Mouse (Mus musculus): Measurements from ENCODE around the gene Rgl1. TPM values are rescaled to one million over a fixed set of nuclear protein-coding genes. Genes with fewer than 3 reads are reported as not detected.

Rgl1 gene
- total and polyA plus RNA-seq, 2 experiments, result 4.2 to 10.2 TPM

- H3K9ac ChIP-seq (ENCODE audit: low read depth, low read length), result no peak overlapping the region
- no peaks in the 10 kb centered on the region for H3K79me2 ChIP-seq (ENCODE audit: control insufficient read depth, insufficient read depth, low read length)
- no peaks in the 10 kb centered on the region for H3K27me3 ChIP-seq (ENCODE audit: control insufficient read depth, insufficient read depth, low read length)
- no peak for TF ChIP-seq CTCF (IDR thresholded peaks at IDR 0.05; ENCODE audit: low read depth, low read length)
- no peak for TF ChIP-seq POLR2A (IDR thresholded peaks at IDR 0.05; ENCODE audit: extremely low read depth, insufficient read depth, low read length)
- H3K4me3 ChIP-seq (ENCODE audit: insufficient read depth, low read depth, low read length), result no peak overlapping the region
- DNase-seq (ENCODE audit: extremely low read depth, low read depth, low spot score), result peak; percentile 59
- 46% methylated on average over 3 of the region's 3 CpGs for WGBS
- H3K4me1 ChIP-seq (ENCODE audit: control insufficient read depth, insufficient read depth, low read length), result peaks cover 4% of the 10 kb centered on the region; the same call in 1 of the 2 replicates
- no peak overlapping the region for H3K27ac ChIP-seq (replicated peaks; ENCODE audit: insufficient read depth, low read depth, low read length)
- peaks cover 3% of the 10 kb centered on the region; the same call in 1 of the 2 replicates for H3K36me3 ChIP-seq (ENCODE audit: control insufficient read depth, insufficient read depth, low read length)
Measured at GRCm38 (mm10) chr1:152528778-152529177, 237.4 kb downstream of the Rgl1 start.

GRCm38 (mm10) chr1:152528214-152528613, 237.9 kb downstream of the Rgl1 start:
- H3K4me3 ChIP-seq (ENCODE audit: insufficient read depth, low read depth, low read length), result no peak overlapping the region
- TF ChIP-seq POLR2A (IDR thresholded peaks at IDR 0.05; ENCODE audit: extremely low read depth, insufficient read depth, low read length) (no peak), CTCF (IDR thresholded peaks at IDR 0.05; ENCODE audit: low read depth, low read length) (no peak)
- no peak overlapping the region for H3K9ac ChIP-seq (ENCODE audit: low read depth, low read length)
- 87% methylated on average over 6 of the region's 6 CpGs for WGBS
- no peak for DNase-seq (ENCODE audit: extremely low read depth, low read depth, low spot score)
- H3K36me3 ChIP-seq (ENCODE audit: control insufficient read depth, insufficient read depth, low read length), result peaks cover 3% of the 10 kb centered on the region; the same call in 1 of the 2 replicates
- no peak overlapping the region for H3K27ac ChIP-seq (replicated peaks; ENCODE audit: insufficient read depth, low read depth, low read length)
- H3K27me3 ChIP-seq (ENCODE audit: control insufficient read depth, insufficient read depth, low read length), result no peaks in the 10 kb centered on the region
- H3K4me1 ChIP-seq (ENCODE audit: control insufficient read depth, insufficient read depth, low read length), result peaks cover 4% of the 10 kb centered on the region; the same call in 1 of the 2 replicates
- no peaks in the 10 kb centered on the region for H3K79me2 ChIP-seq (ENCODE audit: control insufficient read depth, insufficient read depth, low read length)

GRCm38 (mm10) chr1:152526154-152526553, 240.0 kb downstream of the Rgl1 start:
- WGBS, result 78% methylated on average over 9 of the region's 9 CpGs
- H3K79me2 ChIP-seq (ENCODE audit: control insufficient read depth, insufficient read depth, low read length), result no peaks in the 10 kb centered on the region
- no peaks in the 10 kb centered on the region for H3K27me3 ChIP-seq (ENCODE audit: control insufficient read depth, insufficient read depth, low read length)
- no peak for DNase-seq (ENCODE audit: extremely low read depth, low read depth, low spot score)
- H3K36me3 ChIP-seq (ENCODE audit: control insufficient read depth, insufficient read depth, low read length), result peaks cover 3% of the 10 kb centered on the region; the same call in 1 of the 2 replicates
- H3K9ac ChIP-seq (ENCODE audit: low read depth, low read length), result no peak overlapping the region
- peaks cover 4% of the 10 kb centered on the region; the same call in 1 of the 2 replicates for H3K4me1 ChIP-seq (ENCODE audit: control insufficient read depth, insufficient read depth, low read length)
- H3K27ac ChIP-seq (replicated peaks; ENCODE audit: insufficient read depth, low read depth, low read length), result no peak overlapping the region
- no peak for TF ChIP-seq CTCF (IDR thresholded peaks at IDR 0.05; ENCODE audit: low read depth, low read length)
- no peak for TF ChIP-seq POLR2A (IDR thresholded peaks at IDR 0.05; ENCODE audit: extremely low read depth, insufficient read depth, low read length)
- H3K4me3 ChIP-seq (ENCODE audit: insufficient read depth, low read depth, low read length), result no peak overlapping the region

GRCm38 (mm10) chr1:152524987-152525648, 241.0 kb downstream of the Rgl1 start:
- no peaks in the 10 kb centered on the region for H3K79me2 ChIP-seq (ENCODE audit: control insufficient read depth, insufficient read depth, low read length)
- peak; percentile 65 for DNase-seq (ENCODE audit: extremely low read depth, low read depth, low spot score)
- WGBS, result 25% methylated on average over 6 of the region's 6 CpGs
- H3K9ac ChIP-seq (ENCODE audit: low read depth, low read length), result no peak overlapping the region
- H3K27ac ChIP-seq (replicated peaks; ENCODE audit: insufficient read depth, low read depth, low read length), result no peak overlapping the region
- H3K27me3 ChIP-seq (ENCODE audit: control insufficient read depth, insufficient read depth, low read length), result no peaks in the 10 kb centered on the region
- H3K4me3 ChIP-seq (ENCODE audit: insufficient read depth, low read depth, low read length), result no peak overlapping the region
- H3K4me1 ChIP-seq (ENCODE audit: control insufficient read depth, insufficient read depth, low read length), result peaks cover 4% of the 10 kb centered on the region; the same call in 1 of the 2 replicates
- TF ChIP-seq CTCF (IDR thresholded peaks at IDR 0.05; ENCODE audit: low read depth, low read length) (peak; percentile 65), POLR2A (IDR thresholded peaks at IDR 0.05; ENCODE audit: extremely low read depth, insufficient read depth, low read length) (no peak)
- no peaks in the 10 kb centered on the region; the same call in 1 of the 2 replicates for H3K36me3 ChIP-seq (ENCODE audit: control insufficient read depth, insufficient read depth, low read length)

GRCm38 (mm10) chr1:152524098-152524892, 241.9 kb downstream of the Rgl1 start:
- H3K36me3 ChIP-seq (ENCODE audit: control insufficient read depth, insufficient read depth, low read length), result peaks cover 1% of the 10 kb centered on the region; the same call in 1 of the 2 replicates
- 80% methylated on average over 22 of the region's 22 CpGs for WGBS
- H3K79me2 ChIP-seq (ENCODE audit: control insufficient read depth, insufficient read depth, low read length), result no peaks in the 10 kb centered on the region
- DNase-seq (ENCODE audit: extremely low read depth, low read depth, low spot score), result no peak
- TF ChIP-seq POLR2A (IDR thresholded peaks at IDR 0.05; ENCODE audit: extremely low read depth, insufficient read depth, low read length) (no peak), CTCF (IDR thresholded peaks at IDR 0.05; ENCODE audit: low read depth, low read length) (no peak)
- H3K4me1 ChIP-seq (ENCODE audit: control insufficient read depth, insufficient read depth, low read length), result peaks cover 4% of the 10 kb centered on the region; the same call in 1 of the 2 replicates
- no peak overlapping the region for H3K27ac ChIP-seq (replicated peaks; ENCODE audit: insufficient read depth, low read depth, low read length)
- no peak overlapping the region for H3K9ac ChIP-seq (ENCODE audit: low read depth, low read length)
- no peak overlapping the region for H3K4me3 ChIP-seq (ENCODE audit: insufficient read depth, low read depth, low read length)
- no peaks in the 10 kb centered on the region for H3K27me3 ChIP-seq (ENCODE audit: control insufficient read depth, insufficient read depth, low read length)

All from liver, adult 2 months (tissue).